ENCODE assay signal across 8 mouse cellular contexts in the genomic region with DNA sequence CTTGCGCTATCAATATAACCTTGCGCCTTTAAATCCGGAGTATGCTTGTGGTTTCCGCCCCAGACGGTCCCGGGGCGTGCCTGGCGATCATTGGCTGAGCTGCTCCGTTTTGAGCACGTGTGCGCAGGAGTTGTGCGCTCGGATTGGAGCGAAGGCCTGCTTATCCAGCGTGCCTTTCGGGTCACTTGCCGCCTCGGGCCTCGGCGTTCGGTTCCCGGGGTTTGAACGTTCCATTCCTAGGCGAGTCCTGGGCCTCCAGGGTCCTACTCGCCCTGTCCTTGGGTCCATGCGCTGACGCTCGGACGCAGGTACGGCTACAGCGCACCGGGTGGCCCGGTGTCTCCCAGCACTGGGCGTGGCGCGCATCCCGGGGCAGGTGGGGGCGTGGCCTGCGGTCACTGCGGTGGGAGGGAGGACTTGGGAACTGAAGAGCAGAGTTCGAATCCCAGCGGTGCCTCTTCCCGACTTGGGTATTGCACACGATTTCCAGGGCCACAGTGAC. TPM values are rescaled to one million over a fixed set of nuclear protein-coding genes. Genes with fewer than 3 reads are reported as not detected.
A peak's percentile ranks its signal among the peaks of the same experiment; 100 is the strongest.
DNase-seq lines count a peak whose midpoint lies in the region; ATAC-seq lines count a peak whose summit lies in the region.

A gene (plus strand): TSS at position 139 of the 502 bp plus-strand sequence.

- peaks cover 29% of the 10 kb centered on the region for H3K4me1 ChIP-seq in hindbrain, embryonic 12.5 days

- H3K4me2 ChIP-seq in hindbrain, embryonic 12.5 days (replicated peaks), result peak within 1 kb of the TSS; percentile 75

- H3K4me3 ChIP-seq in hindbrain, embryonic 12.5 days, result peak within 1 kb of the TSS; percentile 92

- ATAC-seq in hindbrain, embryonic 12.5 days (ENCODE audit: low FRiP score), result peak; percentile 87

- H3K9me3 ChIP-seq in hindbrain, embryonic 12.5 days (replicated peaks), result no peaks in the 10 kb centered on the region

- WGBS in hindbrain, embryonic 12.5 days, result 1% methylated on average over 44 of the region's 44 CpGs

- H3K36me3 ChIP-seq in hindbrain, embryonic 12.5 days, result peaks cover 44% of the 10 kb centered on the region

- H3K27ac ChIP-seq in hindbrain, embryonic 12.5 days, result peak within 1 kb of the TSS; percentile 85

- H3K9ac ChIP-seq in hindbrain, embryonic 12.5 days, result peak within 1 kb of the TSS; percentile 89

- peak; percentile 97 for DNase-seq in NIH3T3 (ENCODE audit: low read depth)
- DNase-seq in cerebellum, postnatal 10 days, result peak; percentile 96 to 97
- peak; percentile 93 to 94 for DNase-seq in frontal cortex, postnatal 10 days (ENCODE audit: low spot score in 2 of 2)
- DNase-seq in layer of hippocampus, postnatal 14 days (ENCODE audit: low spot score in 2 of 2), result peak; percentile 94 to 96
- peak; percentile 93 for DNase-seq in lung, postnatal 14 days
- DNase-seq in retina, adult 2 months (ENCODE audit: low read depth, low spot score), result peak; percentile 85
- DNase-seq in thymus, postnatal 36 days, result peak; percentile 90 to 94

- no peaks in the 10 kb centered on the region for H3K27me3 ChIP-seq in hindbrain, embryonic 12.5 days

RNA-seq across cellular contexts. Expression of the gene that starts here (rescaled TPM):
- 18.2 and 20.2 TPM in 2 replicates for polyA plus RNA-seq in hindbrain, embryonic 12.5 days (2016; fragmentation: Nextera tagmentation; extraction: Ambion mirVana)
- total RNA-seq in layer of hippocampus, postnatal 14 days (2021), result 10 to 100 TPM; 23.7 to 23.8 TPM

Comparison
In these comparisons a context has a peak if more than half of its experiments do, and no peak if none do; other contexts are left out.
1. Peak in every context shown above with its lines: DNase-seq, ATAC-seq, H3K4me3 ChIP-seq and H3K27ac ChIP-seq.